Mouse (Mus musculus): ENCODE measurements around the gene Olfr329-ps. TPM values are rescaled to one million over a fixed set of nuclear protein-coding genes. Genes with fewer than 3 reads are reported as not detected.

The Olfr329-ps gene
- not detected in 2 replicates for total RNA-seq (2023)

GRCm38 (mm10) chr11:58546322-58546721 lies at the start of gene Olfr329-ps:
Gene Olfr329-ps (minus strand): TSS chr11:58546422.

GRCm38 (mm10) chr11:58594814-58595213 lies 48.6 kb upstream of the Olfr329-ps start, which contains the start of gene Olfr324:
Gene Olfr324 (plus strand): TSS chr11:58595114.

GRCm38 (mm10) chr11:58577430-58577829 lies 31.2 kb upstream of the Olfr329-ps start, which contains the start of gene Olfr325:
Gene Olfr325 (plus strand): TSS chr11:58577730.

GRCm38 (mm10) chr11:58570405-58570804 lies 24.2 kb upstream of the Olfr329-ps start, which contains the start of gene Olfr224:
Gene Olfr224 (minus strand): TSS chr11:58570553.

GRCm38 (mm10) chr11:58555536-58555935 lies 9.3 kb upstream of the Olfr329-ps start, which contains the start of gene Olfr328:
Gene Olfr328 (minus strand): TSS chr11:58555636.

GRCm38 (mm10) chr11:58534736-58535135 lies 11.5 kb downstream of the Olfr329-ps start, which contains the start of gene Olfr330:
Gene Olfr330 (minus strand): TSS chr11:58534836.

GRCm38 (mm10) chr11:58502472-58502871 lies 43.8 kb downstream of the Olfr329-ps start, which contains the start of gene Olfr331:
Gene Olfr331 (minus strand): TSS chr11:58502572.

GRCm38 (mm10) chr11:58492455-58492854 lies 53.8 kb downstream of the Olfr329-ps start, which contains the start of gene Olfr332:
Gene Olfr332 (minus strand): TSS chr11:58492555.

Other genes with a start within 250 kb of the Olfr329-ps start
- 9.9 and 13.5 TPM in 2 replicates for gene Zfp692, start 239.4 kb downstream of the Olfr329-ps start, total RNA-seq (2023)
- gene Zfp672, start 216.1 kb downstream of the Olfr329-ps start, total RNA-seq (2023), result 13.5 and 20.9 TPM in 2 replicates
- gene Sh3bp5l, start 215.7 kb downstream of the Olfr329-ps start, total RNA-seq (2023), result 26.4 and 32.8 TPM in 2 replicates
- not detected in 2 replicates for gene Lypd8, start 167.4 kb downstream of the Olfr329-ps start, total RNA-seq (2023)
- gene 1810065E05Rik, start 125.3 kb downstream of the Olfr329-ps start, total RNA-seq (2023), result not detected in 2 replicates
- not detected in 2 replicates for gene Gm12253, start 113.9 kb downstream of the Olfr329-ps start, total RNA-seq (2023)
- gene Lypd9, start 93.5 kb downstream of the Olfr329-ps start, total RNA-seq (2023), result not detected in 2 replicates
- not detected in 2 replicates for gene Olfr30, start 84.2 kb downstream of the Olfr329-ps start, total RNA-seq (2023)
- gene Olfr332, start 53.9 kb downstream of the Olfr329-ps start, total RNA-seq (2023), result not detected in 2 replicates
- not detected in 2 replicates for gene Olfr331, start 43.9 kb downstream of the Olfr329-ps start, total RNA-seq (2023)
- gene Olfr330, start 11.6 kb downstream of the Olfr329-ps start, total RNA-seq (2023), result not detected in 2 replicates
- 0.18 and 0.32 TPM in 2 replicates for gene Olfr328, start 9.2 kb upstream of the Olfr329-ps start, total RNA-seq (2023)
- gene Olfr224, start 24.1 kb upstream of the Olfr329-ps start, total RNA-seq (2023), result not detected in 2 replicates
- not detected in 2 replicates for gene Olfr325, start 31.3 kb upstream of the Olfr329-ps start, total RNA-seq (2023)
- not detected in 2 replicates for gene Olfr324, start 48.7 kb upstream of the Olfr329-ps start, total RNA-seq (2023)
- not detected in 2 replicates for gene 2210407C18Rik, start 69.7 kb upstream of the Olfr329-ps start, total RNA-seq (2023)
- not detected in 2 replicates for gene Olfr323, start 84.1 kb upstream of the Olfr329-ps start, total RNA-seq (2023)
- 0.29 and 0.41 TPM in 2 replicates for gene Trim58, start 94.0 kb upstream of the Olfr329-ps start, total RNA-seq (2023)
- gene Olfr322, start 112.4 kb upstream of the Olfr329-ps start, total RNA-seq (2023), result not detected in 2 replicates
- not detected in 2 replicates for gene Olfr320, start 134.7 kb upstream of the Olfr329-ps start, total RNA-seq (2023)
- gene Olfr319, start 152.7 kb upstream of the Olfr329-ps start, total RNA-seq (2023), result not detected in 2 replicates
- gene Olfr318, start 177.6 kb upstream of the Olfr329-ps start, total RNA-seq (2023), result 0.13 and 0.25 TPM in 2 replicates
- gene Olfr317, start 192.8 kb upstream of the Olfr329-ps start, total RNA-seq (2023), result not detected in 2 replicates
- gene Olfr316, start 206.3 kb upstream of the Olfr329-ps start, total RNA-seq (2023), result not detected in 2 replicates
- gene Olfr315, start 226.8 kb upstream of the Olfr329-ps start, total RNA-seq (2023), result not detected in 2 replicates
- gene Olfr314, start 236.5 kb upstream of the Olfr329-ps start, total RNA-seq (2023), result not detected in 2 replicates

Data from neutrophil, adult 65 days (primary cell).